Mouse (Mus musculus): Measurements from ENCODE around the gene Tigd3. TPM values are rescaled to one million over a fixed set of nuclear protein-coding genes. Genes with fewer than 3 reads are reported as not detected.

Gene Tigd3
- total RNA-seq, 2 experiments from 2014 or later, result 0.90 to 1.1 TPM

GRCm38 (mm10) chr19:5878362-5878722 is 15.6 kb downstream of the Tigd3 start:
- peak; percentile 53 to 69 for DNase-seq (ENCODE audit: low spot score in 2 of 2)

GRCm38 (mm10) chr19:5877618-5878361 is 16.2 kb downstream of the Tigd3 start, which contains the start of gene Slc25a45:
Gene Slc25a45 (plus strand): TSS chr19:5877808.
- peak; percentile 69 to 72 for DNase-seq (ENCODE audit: low spot score in 2 of 2)

GRCm38 (mm10) chr19:5874969-5875480 is 18.9 kb downstream of the Tigd3 start, which contains the start of gene Frmd8:
Gene Frmd8 (minus strand): TSS chr19:5875274.
- DNase-seq (ENCODE audit: low spot score in 2 of 2), result peak; percentile 90 to 91

DNA sequence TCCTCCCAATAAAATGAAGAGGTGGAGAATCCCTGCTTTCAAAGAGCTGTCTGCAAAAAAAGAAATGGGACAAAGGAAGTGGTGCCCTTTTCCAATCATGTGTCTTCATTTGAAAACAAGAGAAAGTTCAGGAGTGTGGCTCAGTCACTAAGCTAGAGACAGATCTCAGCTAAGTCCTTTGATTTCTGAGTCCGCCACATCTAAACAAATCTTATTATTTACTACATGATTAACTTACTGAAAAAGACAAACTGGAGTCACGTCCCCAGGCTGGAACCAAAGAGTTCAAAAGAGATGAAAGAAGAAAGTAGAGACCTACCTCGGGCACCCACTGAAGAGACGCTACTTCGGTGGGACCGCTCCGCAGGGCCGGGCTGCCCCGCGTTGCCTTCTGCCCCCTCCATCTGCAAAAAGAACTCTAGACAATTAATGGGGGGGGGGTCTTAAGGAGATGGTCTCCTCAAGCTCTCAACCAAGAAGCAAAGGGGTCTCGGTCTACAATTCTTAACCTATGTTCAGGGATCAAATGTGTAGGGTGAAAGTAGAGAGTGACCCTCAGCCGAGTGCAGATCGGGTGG is 19.5 kb downstream of the Tigd3 start:
- DNase-seq (ENCODE audit: low spot score in 2 of 2), result no peak

DNA sequence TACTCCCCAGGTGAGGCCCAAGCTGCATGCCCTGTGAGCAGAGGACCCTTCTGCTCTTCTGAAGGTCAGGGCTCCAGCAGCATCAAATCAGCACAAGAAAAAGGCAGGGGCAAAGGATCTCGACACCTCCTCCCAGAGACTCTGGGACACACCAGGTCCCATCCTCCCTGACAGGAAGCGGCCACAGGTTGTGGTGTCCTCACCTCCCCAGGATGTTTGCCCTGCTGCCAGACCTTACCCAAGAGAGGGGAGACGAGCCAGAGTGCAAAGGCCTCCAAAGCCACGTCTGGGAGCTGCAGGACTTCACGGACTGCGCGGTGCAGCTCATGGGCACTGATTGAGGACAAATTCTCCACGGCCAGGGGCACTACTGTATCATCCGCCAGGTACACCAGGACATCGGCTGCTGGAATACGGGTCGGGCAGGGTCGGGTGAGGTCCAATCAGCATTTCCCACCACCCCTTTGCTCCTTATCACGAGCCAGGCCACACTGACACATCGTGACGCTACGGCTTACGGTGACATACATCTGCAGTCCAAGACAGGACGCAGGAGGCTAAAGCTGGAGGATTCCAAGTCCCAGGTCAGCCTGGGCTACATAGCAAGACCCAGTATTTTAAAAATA is 20.9 kb downstream of the Tigd3 start:
- DNase-seq (ENCODE audit: low spot score in 2 of 2), result no peak

DNA sequence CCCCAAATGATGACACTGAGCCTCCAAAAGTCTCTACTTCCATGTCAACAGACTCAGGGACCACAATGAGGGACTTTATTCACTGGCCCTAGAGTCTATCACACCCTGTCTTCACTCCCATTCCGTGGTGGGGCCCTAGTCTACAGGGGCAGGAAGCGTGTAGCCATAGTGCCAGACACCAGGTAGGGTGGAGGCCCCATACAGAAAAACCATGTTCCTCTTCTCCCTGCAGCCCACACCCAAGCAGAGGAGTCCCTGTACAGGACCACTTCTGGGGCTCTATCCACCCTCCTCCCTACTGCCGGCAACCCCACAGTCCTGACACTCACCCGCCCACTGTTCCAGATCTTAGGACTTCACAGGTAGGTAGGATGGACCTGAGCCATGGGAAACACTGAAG is 21.4 kb downstream of the Tigd3 start:
- DNase-seq (ENCODE audit: low spot score in 2 of 2), result no peak

GRCm38 (mm10) chr19:5871683-5872082 is 22.3 kb downstream of the Tigd3 start:
- no peak for DNase-seq (ENCODE audit: low spot score in 2 of 2)

DNA sequence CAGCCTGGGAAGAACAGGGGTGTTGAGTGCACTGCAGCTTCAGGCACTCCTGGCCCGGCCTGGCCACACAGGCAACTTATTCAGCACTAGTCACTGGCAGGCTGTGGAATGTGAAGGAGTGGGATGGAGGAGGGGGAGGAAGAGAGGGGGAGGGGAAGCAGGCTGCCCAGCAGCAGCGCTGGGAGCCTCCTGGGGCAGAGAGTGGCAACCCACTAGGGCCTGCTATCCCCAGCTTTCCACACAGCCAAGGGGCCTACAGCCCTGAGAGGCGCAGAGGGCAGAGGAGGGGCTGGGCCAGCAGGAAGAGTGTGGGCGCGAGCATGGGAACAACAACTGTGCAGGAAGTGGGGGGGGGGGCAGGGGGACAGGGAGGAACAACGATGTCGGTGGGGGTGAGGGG is 22.7 kb downstream of the Tigd3 start:
- no peak for DNase-seq (ENCODE audit: low spot score in 2 of 2)

- DNase-seq (ENCODE audit: low spot score in 2 of 2), result no peak
Measured at GRCm38 (mm10) chr19:5868096-5868495, 25.9 kb downstream of the Tigd3 start.

- DNase-seq (ENCODE audit: low spot score in 2 of 2), result no peak
Measured at GRCm38 (mm10) chr19:5864710-5865398, 29.1 kb downstream of the Tigd3 start.

GRCm38 (mm10) chr19:5863776-5864175 is 30.2 kb downstream of the Tigd3 start:
- no peak for DNase-seq (ENCODE audit: low spot score in 2 of 2)

DNA sequence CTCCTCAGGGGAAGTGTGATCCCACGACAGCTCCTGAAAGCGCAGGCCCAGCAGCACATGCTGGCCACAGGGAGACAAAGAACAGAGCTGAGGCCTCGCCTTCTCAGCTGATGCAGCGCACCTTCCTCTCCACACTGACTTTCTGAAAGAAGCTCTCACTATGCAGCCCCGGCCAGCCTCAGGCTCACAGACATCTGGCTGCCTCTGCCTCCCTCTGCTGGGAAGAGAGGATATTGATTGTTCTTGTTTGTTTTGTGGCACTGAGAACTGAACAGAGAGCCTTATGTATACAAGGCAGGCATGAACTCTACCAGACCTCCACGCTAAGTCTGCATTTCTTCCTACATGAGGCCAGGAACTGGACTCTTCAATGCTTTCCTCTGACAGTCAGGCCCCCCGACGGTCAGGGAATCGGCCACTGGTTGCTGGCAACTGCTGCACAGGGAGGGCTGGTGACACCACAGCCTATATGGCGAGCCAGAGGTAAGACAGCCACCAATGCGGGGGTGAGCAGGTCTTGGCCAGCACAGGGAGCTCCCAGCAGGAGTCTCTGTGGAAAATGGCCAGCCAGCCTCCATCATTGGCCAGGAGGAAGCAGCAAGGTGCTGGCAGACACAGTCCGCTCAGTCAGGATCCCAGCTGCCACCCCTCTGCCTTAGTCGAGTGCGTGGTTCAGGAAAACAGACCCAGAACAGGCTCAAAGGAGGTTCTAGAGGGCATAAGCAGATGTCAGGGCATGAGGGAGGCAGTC is 31.4 kb downstream of the Tigd3 start:
- DNase-seq (ENCODE audit: low spot score in 2 of 2), result no peak

DNA sequence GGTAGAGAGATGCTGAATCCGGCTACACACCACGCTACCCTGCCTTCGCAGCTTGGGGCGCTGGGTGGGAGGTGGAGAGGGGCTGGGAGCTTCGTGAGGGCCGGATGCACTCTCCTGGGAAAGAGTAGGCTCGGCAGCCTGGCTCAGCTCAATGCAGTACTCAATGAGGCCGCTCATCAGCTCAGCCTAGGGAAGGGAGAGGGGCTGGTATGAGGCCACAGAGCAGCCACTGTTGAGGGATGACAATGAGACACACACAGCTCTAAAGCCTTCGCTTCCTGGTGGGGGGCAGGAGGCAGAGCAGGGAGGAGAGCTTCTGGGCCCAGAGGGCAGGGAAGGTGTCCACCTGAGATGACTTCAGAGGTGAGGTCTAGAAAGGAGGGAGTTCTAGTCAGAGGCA is 37.3 kb downstream of the Tigd3 start:
- no peak for DNase-seq (ENCODE audit: low spot score in 2 of 2)

GRCm38 (mm10) chr19:5852035-5852722 is 41.8 kb downstream of the Tigd3 start:
- DNase-seq (ENCODE audit: low spot score in 2 of 2), result no peak

GRCm38 (mm10) chr19:5851481-5851971 is 42.4 kb downstream of the Tigd3 start:
- DNase-seq (ENCODE audit: low spot score in 2 of 2), result no peak

DNA sequence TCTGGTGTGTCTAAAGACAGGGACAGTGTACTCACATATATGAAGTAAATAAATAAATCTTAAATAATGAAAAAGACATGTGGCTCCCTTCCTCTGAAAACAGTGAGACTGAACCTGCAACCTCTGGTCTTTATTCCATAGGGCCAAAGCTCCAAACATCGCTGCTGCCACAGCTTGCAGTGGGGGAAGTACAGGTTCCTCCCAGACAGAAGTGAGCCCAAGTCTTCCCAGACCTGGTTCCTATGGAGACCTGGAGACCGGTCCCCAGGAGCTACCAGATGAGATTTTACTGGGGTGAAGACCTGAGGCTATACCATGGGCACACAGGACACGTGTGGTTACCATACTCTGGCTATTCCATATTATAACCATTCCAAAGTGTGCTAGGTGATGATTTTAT is 43.1 kb downstream of the Tigd3 start:
- DNase-seq (ENCODE audit: low spot score in 2 of 2), result no peak

GRCm38 (mm10) chr19:5849843-5850527 is 44.0 kb downstream of the Tigd3 start:
- peak; percentile 94 to 96 for DNase-seq (ENCODE audit: low spot score in 2 of 2)

DNA sequence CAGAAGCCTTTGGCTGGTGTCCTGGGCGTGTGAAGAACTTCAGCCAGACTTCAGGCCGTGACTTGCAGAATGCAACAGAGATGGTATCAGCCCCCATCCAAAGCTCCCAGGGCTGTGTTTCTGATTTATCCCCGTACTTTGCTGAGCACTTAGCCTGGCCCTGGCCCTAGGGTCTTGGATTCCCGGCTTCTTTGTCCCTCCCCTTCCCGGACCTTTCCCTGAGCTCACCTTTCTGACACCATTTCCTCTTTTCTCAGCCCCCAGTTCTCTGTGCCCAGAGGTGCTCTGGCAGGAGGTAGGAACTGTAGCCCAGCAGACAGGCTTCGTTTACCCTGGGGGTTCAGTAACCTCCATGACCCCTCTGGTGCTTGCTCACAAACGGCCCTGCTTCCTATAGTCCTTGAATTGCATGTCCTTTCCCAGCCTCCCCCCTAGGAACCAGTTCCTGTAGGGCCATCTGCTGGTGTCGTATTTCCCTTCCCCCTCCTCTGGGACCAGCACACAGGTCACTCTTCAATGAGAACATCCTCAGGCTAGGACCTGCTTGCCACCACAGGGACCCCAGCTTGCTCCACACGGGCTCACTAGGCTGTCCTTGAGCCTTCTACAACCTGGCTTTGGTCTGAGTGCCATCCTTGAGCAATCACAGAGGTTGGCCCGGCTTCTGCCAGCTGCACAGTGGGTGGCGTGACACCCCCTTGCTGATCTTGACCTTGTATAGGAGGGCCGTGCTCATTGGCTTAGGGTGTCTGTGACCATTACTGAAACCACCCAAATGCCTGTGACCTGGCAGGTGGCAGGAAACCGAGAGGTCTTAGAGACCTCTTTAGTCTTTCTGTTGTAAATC is 44.9 kb downstream of the Tigd3 start:
- DNase-seq (ENCODE audit: low spot score in 2 of 2), result peak; percentile 51 to 60

Data from adrenal gland, adult 18-20 months (tissue).